Mouse (Mus musculus) midbrain, embryonic 10.5 days (tissue): Measurements from ENCODE around the gene Mtch1. TPM values are rescaled to one million over a fixed set of nuclear protein-coding genes. Genes with fewer than 3 reads are reported as not detected.
A peak's percentile ranks its signal among the peaks of the same experiment; 100 is the strongest.
"Not testable (repeated sequence)": the region's sequence is repeated elsewhere in the genome, so short reads cannot be mapped to it uniquely, and the experiment has no call there.

Experiments
- DNase-seq: peaks from one replicate; pipeline ENCODE4 v3.0.0-alpha.2; 2017; ENCODE audit warnings: low spot score
- H3K27ac ChIP-seq: fragments of 300-500 bp; sonication (generic); replicated peaks from 2 replicates; pipeline ENCODE4 v1.5.1; 2016; ENCODE audit warnings: mild to moderate bottlenecking
- H3K27me3 ChIP-seq: fragments of 300-500 bp; sonication (generic); 2 replicates; pipeline ENCODE4 v1.6.1; 2016; ENCODE audit warnings: low read depth, mild to moderate bottlenecking; ENCODE audit not compliant: poor library complexity, severe bottlenecking
- H3K36me3 ChIP-seq: fragments of 300-500 bp; sonication (generic); 2 replicates; pipeline ENCODE4 v1.6.1; 2016; ENCODE audit warnings: mild to moderate bottlenecking, moderate library complexity
- H3K4me1 ChIP-seq: fragments of 300-500 bp; sonication (generic); 2 replicates; pipeline ENCODE4 v1.6.1; 2016
- H3K4me3 ChIP-seq: fragments of 300-500 bp; sonication (generic); 2 replicates; pipeline ENCODE4 v1.5.1; 2016; ENCODE audit warnings: mild to moderate bottlenecking, moderate library complexity
- H3K9me3 ChIP-seq: fragments of 300-500 bp; sonication (generic); replicated peaks from 2 replicates; pipeline ENCODE4 v1.6.1; 2016; ENCODE audit warnings: mild to moderate bottlenecking
- WGBS: fragments of 180-500 bp; shearing (Covaris S2); methylation state at CpG from one replicate; pipeline ENCODE4 v1.1.7; 2016; 5-methylcytosine and 5-hydroxymethylcytosine counted together
- polyA plus RNA-seq: library from polyadenylated mRNA; unstranded; fragments of >200 nt; fragmentation: Nextera tagmentation; extraction: Ambion mirVana; gene quantifications from 2 replicates; pipeline ENCODE4 v1.2.1, GENCODE M21; 2016

Mtch1 gene
- 277 and 318 TPM in 2 replicates for polyA plus RNA-seq

GRCm38 (mm10) chr17:29347645-29348256 is at the start of gene Mtch1:
Mtch1 (minus strand) TSS chr17:29347934.
- Histone ChIP-seq H3K36me3 (peaks cover 28% of the 10 kb centered on the region), H3K4me3 (peak within 1 kb of the TSS; percentile 83), H3K27ac (peak within 1 kb of the TSS; percentile 94), H3K27me3 (no peaks in the 10 kb centered on the region), H3K9me3 (no peaks in the 10 kb centered on the region), H3K4me1 (peaks cover 42% of the 10 kb centered on the region)
- DNase-seq = peak; percentile 100
- WGBS = 1% methylated on average over 53 of the region's 53 CpGs

GRCm38 (mm10) chr17:29396821-29397242 is 49.1 kb upstream of the Mtch1 start:
- H3K4me3 ChIP-seq = peak overlapping the region; percentile 24
- DNase-seq = peak; percentile 87
- 19% methylated on average over 6 of the region's 6 CpGs for WGBS
- H3K27me3 ChIP-seq = peaks cover 43% of the 10 kb centered on the region
- H3K4me1 ChIP-seq = peaks cover 45% of the 10 kb centered on the region
- no peaks in the 10 kb centered on the region for H3K9me3 ChIP-seq
- H3K27ac ChIP-seq = peak overlapping the region; percentile 88
- no peaks in the 10 kb centered on the region for H3K36me3 ChIP-seq

GRCm38 (mm10) chr17:29396056-29396799 is 48.5 kb upstream of the Mtch1 start:
- H3K27ac ChIP-seq = no peak overlapping the region; the same call in 1 of the 2 replicates
- H3K4me1 ChIP-seq = peaks cover 40% of the 10 kb centered on the region
- H3K4me3 ChIP-seq = peak overlapping the region; percentile 24; the same call in 1 of the 2 replicates
- WGBS = 57% methylated on average over 6 of the region's 6 CpGs
- no peaks in the 10 kb centered on the region for H3K36me3 ChIP-seq
- H3K27me3 ChIP-seq = peaks cover 37% of the 10 kb centered on the region
- no peaks in the 10 kb centered on the region for H3K9me3 ChIP-seq
- DNase-seq = no peak

DNA sequence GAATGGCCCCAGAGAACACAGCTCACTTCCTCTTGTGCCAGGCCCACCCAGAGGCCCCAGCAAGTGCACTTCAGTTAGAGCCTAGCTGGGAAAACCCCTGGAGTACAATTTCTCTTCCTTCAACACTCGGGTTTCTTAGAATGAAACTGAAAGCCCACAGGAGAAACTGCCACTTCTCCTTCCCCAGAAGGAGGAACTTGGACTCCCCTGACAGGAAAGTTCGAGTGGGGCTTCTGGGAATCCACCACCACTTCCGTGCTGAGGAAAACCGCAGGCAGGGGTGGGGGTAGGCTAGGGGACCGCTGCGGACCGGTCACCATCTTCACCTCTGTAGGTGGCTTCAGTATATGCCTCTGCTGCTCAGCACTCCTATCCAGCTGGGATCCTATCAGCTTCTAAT is 47.6 kb upstream of the Mtch1 start:
- peaks cover 29% of the 10 kb centered on the region for H3K27me3 ChIP-seq
- WGBS = 75% methylated on average over 7 of the region's 7 CpGs
- H3K27ac ChIP-seq = no peak overlapping the region
- no peaks in the 10 kb centered on the region for H3K9me3 ChIP-seq
- no peak for DNase-seq
- peaks cover 40% of the 10 kb centered on the region for H3K4me1 ChIP-seq
- no peaks in the 10 kb centered on the region for H3K36me3 ChIP-seq
- H3K4me3 ChIP-seq = no peak overlapping the region

- not testable (repeated sequence) for H3K9me3 ChIP-seq, H3K36me3 ChIP-seq, DNase-seq, H3K4me3 ChIP-seq, H3K27ac ChIP-seq
- H3K4me1 ChIP-seq = peaks cover 40% of the 10 kb centered on the region
- peaks cover 23% of the 10 kb centered on the region for H3K27me3 ChIP-seq
- 77% methylated on average over 2 of the region's 2 CpGs for WGBS
Observed at GRCm38 (mm10) chr17:29394761-29395160, 47.0 kb upstream of the Mtch1 start.

DNA sequence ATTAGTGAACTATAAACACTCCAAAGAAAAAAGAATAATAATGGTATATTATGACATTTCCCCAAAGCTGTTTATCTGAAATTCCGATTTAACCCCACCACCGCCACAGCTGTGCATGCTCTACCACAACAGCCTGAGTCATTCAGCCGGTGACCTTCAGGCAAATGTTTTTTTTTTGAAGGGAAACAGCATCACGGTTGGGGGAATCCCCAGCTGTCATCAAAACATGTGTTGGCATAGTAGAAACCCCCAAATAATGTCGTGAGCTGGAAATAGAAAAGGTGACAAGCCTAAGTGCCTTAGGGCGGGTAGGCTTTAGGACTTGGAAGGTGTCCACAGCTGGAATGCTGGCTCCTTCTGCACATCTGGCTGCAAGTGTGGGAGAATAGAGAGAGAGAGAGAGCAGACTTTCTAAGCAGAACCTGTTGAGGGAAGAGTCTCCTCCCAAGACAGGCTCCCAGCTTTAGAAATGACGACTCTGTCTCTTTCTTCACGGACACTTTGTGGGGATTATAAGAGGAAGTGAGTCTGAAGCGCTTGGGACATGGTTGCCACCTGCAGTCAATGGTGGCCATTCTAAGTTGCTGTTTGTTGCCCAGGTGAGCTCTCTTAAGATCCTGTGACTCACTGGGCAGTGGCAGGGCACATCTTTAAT is 46.5 kb upstream of the Mtch1 start:
- Histone ChIP-seq H3K4me1 (peaks cover 34% of the 10 kb centered on the region), H3K36me3 (no peaks in the 10 kb centered on the region), H3K4me3 (no peak overlapping the region), H3K27ac (no peak overlapping the region), H3K27me3 (peaks cover 18% of the 10 kb centered on the region), H3K9me3 (no peaks in the 10 kb centered on the region)
- WGBS = 71% methylated on average over 9 of the region's 9 CpGs
- DNase-seq = no peak

DNA sequence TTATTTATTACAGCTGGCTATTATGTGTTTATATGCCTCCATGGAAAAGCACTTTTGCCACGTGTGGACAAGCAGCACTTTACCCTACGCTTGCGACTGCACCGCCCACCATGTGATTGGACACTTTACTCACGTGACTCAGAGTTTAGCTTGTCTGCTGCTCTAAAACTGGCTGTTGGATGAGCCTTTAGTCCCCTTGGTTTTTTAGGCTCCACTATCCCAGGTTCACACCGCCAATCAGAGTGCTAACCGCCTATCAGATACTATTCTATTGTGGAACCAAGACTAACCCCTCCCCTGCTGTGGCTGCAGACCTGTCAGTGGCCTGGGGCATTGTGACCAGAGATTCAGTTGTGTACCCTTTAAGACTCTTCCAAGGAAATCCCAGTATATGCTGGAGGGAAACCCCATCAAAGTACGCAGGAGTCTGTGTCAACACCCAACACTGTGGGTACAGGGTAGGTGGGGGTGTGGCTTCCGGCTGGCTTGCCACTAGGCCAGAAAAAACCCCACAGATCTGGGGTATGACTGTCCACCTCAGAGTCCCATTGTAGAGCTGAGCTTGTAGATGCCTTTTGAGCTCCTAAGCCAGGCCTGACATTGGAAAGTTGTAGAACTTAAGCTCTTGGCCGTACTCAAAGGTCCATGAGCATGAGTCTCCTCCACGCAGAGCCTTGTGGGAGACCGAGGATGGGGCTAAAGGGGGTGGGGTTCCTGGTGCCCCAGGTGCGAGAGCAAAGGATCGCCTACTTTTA is 45.8 kb upstream of the Mtch1 start:
- Histone ChIP-seq H3K27me3 (peaks cover 12% of the 10 kb centered on the region), H3K4me1 (peaks cover 27% of the 10 kb centered on the region), H3K27ac (no peak overlapping the region), H3K4me3 (no peak overlapping the region), H3K9me3 (no peaks in the 10 kb centered on the region), H3K36me3 (no peaks in the 10 kb centered on the region)
- DNase-seq = no peak
- WGBS = 72% methylated on average over 14 of the region's 14 CpGs

DNA sequence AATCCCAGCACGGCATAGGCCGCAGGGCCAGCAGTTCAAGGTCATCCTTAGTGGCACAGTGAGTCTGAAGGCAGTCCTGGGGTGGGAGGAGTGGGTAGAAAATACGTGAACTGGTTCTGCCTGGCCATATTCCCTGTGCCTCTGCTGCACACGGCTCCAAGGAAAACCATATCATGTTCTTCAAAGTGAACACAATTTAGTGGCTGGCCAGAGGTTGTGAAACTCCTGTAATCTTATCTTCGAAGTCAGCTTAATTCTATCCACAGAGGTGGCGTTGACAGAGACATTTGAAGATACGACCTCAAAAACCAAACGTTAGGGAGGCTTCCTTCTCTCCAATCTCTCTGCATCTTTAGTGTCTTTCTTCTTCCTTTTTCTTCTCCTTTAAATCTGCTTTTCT is 43.5 kb upstream of the Mtch1 start:
- WGBS = 89% methylated on average over 8 of the region's 8 CpGs
- H3K27me3 ChIP-seq = peaks cover 12% of the 10 kb centered on the region
- no peaks in the 10 kb centered on the region for H3K36me3 ChIP-seq
- peaks cover 8% of the 10 kb centered on the region for H3K4me1 ChIP-seq
- no peak overlapping the region for H3K4me3 ChIP-seq
- no peak overlapping the region for H3K27ac ChIP-seq
- no peak for DNase-seq
- H3K9me3 ChIP-seq = no peaks in the 10 kb centered on the region

GRCm38 (mm10) chr17:29388978-29389377 is 41.2 kb upstream of the Mtch1 start:
- H3K27ac ChIP-seq = no peak overlapping the region
- WGBS = 87% methylated on average over 11 of the region's 11 CpGs
- no peak for DNase-seq

GRCm38 (mm10) chr17:29385746-29386145 is 38.0 kb upstream of the Mtch1 start:
- no peak overlapping the region for H3K27ac ChIP-seq
- no peak overlapping the region for H3K4me3 ChIP-seq
- no peaks in the 10 kb centered on the region for H3K36me3 ChIP-seq
- H3K9me3 ChIP-seq = no peaks in the 10 kb centered on the region
- peaks cover 8% of the 10 kb centered on the region; the same call in 1 of the 2 replicates for H3K4me1 ChIP-seq
- WGBS = 38% methylated on average over 6 of the region's 6 CpGs
- no peak for DNase-seq
- H3K27me3 ChIP-seq = no peaks in the 10 kb centered on the region

More at GRCm38 (mm10) chr17:29388978-29389377, 41.2 kb upstream of the Mtch1 start:
- Histone ChIP-seq H3K36me3 (no peaks in the 10 kb centered on the region), H3K4me1 (peaks cover 16% of the 10 kb centered on the region), H3K27me3 (no peaks in the 10 kb centered on the region), H3K9me3 (no peaks in the 10 kb centered on the region), H3K4me3 (no peak overlapping the region)

DNA sequence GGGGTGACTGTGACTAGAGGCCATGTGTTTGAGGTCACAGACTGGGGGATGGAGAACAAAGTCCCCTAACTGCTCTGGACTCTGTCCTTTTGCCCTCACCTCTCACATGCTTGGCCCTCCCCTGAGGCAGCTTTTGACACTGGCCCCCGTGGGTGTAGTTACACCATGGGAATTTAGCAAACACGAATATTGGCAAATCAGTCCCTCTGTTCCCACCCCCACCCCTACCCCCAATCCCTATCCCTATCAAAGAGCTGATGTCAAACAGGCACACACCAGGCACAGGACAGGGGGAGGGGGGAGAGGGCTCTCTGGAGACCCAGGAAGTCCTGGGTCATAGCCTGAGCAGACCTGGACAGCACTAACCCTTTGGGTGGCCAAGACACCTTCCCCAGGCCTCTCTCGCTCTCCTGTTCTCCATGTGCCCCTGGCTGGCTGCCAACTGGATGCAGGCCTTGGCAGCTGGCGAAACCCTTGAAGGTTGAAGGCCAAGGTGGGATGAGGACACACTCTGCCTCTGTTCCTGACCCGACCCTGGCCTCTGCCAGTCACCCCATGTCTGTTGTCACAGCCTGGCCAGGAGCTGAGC is 37.2 kb upstream of the Mtch1 start:
- Histone ChIP-seq H3K9me3 (no peaks in the 10 kb centered on the region), H3K27ac (no peak overlapping the region), H3K4me3 (no peak overlapping the region), H3K36me3 (no peaks in the 10 kb centered on the region), H3K27me3 (no peaks in the 10 kb centered on the region), H3K4me1 (peaks cover 8% of the 10 kb centered on the region; the same call in 1 of the 2 replicates)
- no peak for DNase-seq
- 70% methylated on average over 5 of the region's 5 CpGs for WGBS

GRCm38 (mm10) chr17:29383923-29384322 is 36.2 kb upstream of the Mtch1 start:
- DNase-seq = no peak
- Histone ChIP-seq H3K4me1 (peaks cover 8% of the 10 kb centered on the region; the same call in 1 of the 2 replicates), H3K27me3 (no peaks in the 10 kb centered on the region), H3K27ac (no peak overlapping the region), H3K36me3 (no peaks in the 10 kb centered on the region), H3K9me3 (no peaks in the 10 kb centered on the region), H3K4me3 (no peak overlapping the region)
- 90% methylated on average over 9 of the region's 9 CpGs for WGBS
